Mouse (Mus musculus): ENCODE data around the gene Far1.
A peak's percentile ranks its signal among the peaks of the same experiment; 100 is the strongest.

Gene Far1

GRCm38 (mm10) chr7:113513286-113513962, at the start of gene Far1:
Gene Far1 (plus strand): TSS chr7:113513834.
- DNase-seq, result peak; percentile 99

GRCm38 (mm10) chr7:113468345-113468744, 45.3 kb upstream of the Far1 start:
- DNase-seq, result no peak

GRCm38 (mm10) chr7:113470671-113471070, 43.0 kb upstream of the Far1 start:
- DNase-seq, result no peak

GRCm38 (mm10) chr7:113471653-113472052, 42.0 kb upstream of the Far1 start:
- no peak for DNase-seq

- no peak for DNase-seq
Measured at GRCm38 (mm10) chr7:113495792-113496191, 17.8 kb upstream of the Far1 start.

- no peak for DNase-seq
Measured at GRCm38 (mm10) chr7:113498413-113498812, 15.2 kb upstream of the Far1 start.

GRCm38 (mm10) chr7:113499821-113500220, 13.8 kb upstream of the Far1 start:
- DNase-seq, result no peak

GRCm38 (mm10) chr7:113502453-113502852, 11.2 kb upstream of the Far1 start:
- DNase-seq, result no peak

GRCm38 (mm10) chr7:113505047-113505446, 8.6 kb upstream of the Far1 start:
- DNase-seq, result no peak

GRCm38 (mm10) chr7:113505516-113506045, 8.1 kb upstream of the Far1 start:
- DNase-seq, result no peak

- DNase-seq, result no peak
Measured at GRCm38 (mm10) chr7:113507846-113508245, 5.8 kb upstream of the Far1 start.

- DNase-seq, result no peak
Measured at GRCm38 (mm10) chr7:113511396-113511795, 2.2 kb upstream of the Far1 start.

GRCm38 (mm10) chr7:113512527-113513285, 928 bp upstream of the Far1 start:
- peak; percentile 4 for DNase-seq

GRCm38 (mm10) chr7:113513963-113514649, 472 bp downstream of the Far1 start:
- no peak for DNase-seq

- DNase-seq, result no peak
Measured at GRCm38 (mm10) chr7:113515831-113516230, 2.2 kb downstream of the Far1 start.

- no peak for DNase-seq
Measured at GRCm38 (mm10) chr7:113518419-113518818, 4.8 kb downstream of the Far1 start.

GRCm38 (mm10) chr7:113518961-113519360, 5.3 kb downstream of the Far1 start:
- no peak for DNase-seq

- DNase-seq, result no peak
Measured at GRCm38 (mm10) chr7:113543158-113543557, 29.5 kb downstream of the Far1 start.

- no peak for DNase-seq
Measured at GRCm38 (mm10) chr7:113551742-113552463, 38.3 kb downstream of the Far1 start.

- DNase-seq, result no peak
Measured at GRCm38 (mm10) chr7:113552508-113552907, 38.9 kb downstream of the Far1 start.

- no peak for DNase-seq
Measured at GRCm38 (mm10) chr7:113556138-113556537, 42.5 kb downstream of the Far1 start.

- DNase-seq, result no peak
Measured at GRCm38 (mm10) chr7:113566892-113567291, 53.3 kb downstream of the Far1 start.

- DNase-seq, result no peak
Measured at GRCm38 (mm10) chr7:113571121-113571520, 57.5 kb downstream of the Far1 start.

Data from layer of hippocampus, adult 9-11 months (tissue).